Mouse (Mus musculus) spleen, adult 18-20 months (tissue): ENCODE results near the gene Timd2.
"Not testable (repeated sequence)": the region's sequence is repeated elsewhere in the genome, so short reads cannot be mapped to it uniquely, and the experiment has no call there.

ENCODE experiments used
- DNase-seq, 2 experiments: peaks; one replicate each; pipeline ENCODE4 v3.0.0; 2022; ENCODE audit warnings: mixed read lengths in 2 of 2

Gene Timd2

GRCm38 (mm10) chr11:46706664-46707356 is at the start of gene Timd2:
Gene Timd2, minus strand, starts transcription at chr11:46707061.
- no peak for DNase-seq

- not testable (repeated sequence) for DNase-seq
Measured at GRCm38 (mm10) chr11:46755714-46756113, 48.9 kb upstream of the Timd2 start.

- no peak for DNase-seq
Measured at GRCm38 (mm10) chr11:46754669-46755068, 47.8 kb upstream of the Timd2 start.

- DNase-seq = no peak
Measured at GRCm38 (mm10) chr11:46753662-46754061, 46.8 kb upstream of the Timd2 start.

- no peak for DNase-seq
Measured at GRCm38 (mm10) chr11:46747996-46748395, 41.1 kb upstream of the Timd2 start.

- DNase-seq = no peak
Measured at GRCm38 (mm10) chr11:46741716-46742115, 34.9 kb upstream of the Timd2 start.

- DNase-seq = no peak
Measured at GRCm38 (mm10) chr11:46740886-46741285, 34.0 kb upstream of the Timd2 start.

- no peak for DNase-seq
Measured at GRCm38 (mm10) chr11:46739501-46739900, 32.6 kb upstream of the Timd2 start.

- not testable (repeated sequence) for DNase-seq
Measured at GRCm38 (mm10) chr11:46735076-46735475, 28.2 kb upstream of the Timd2 start, which contains the start of gene Havcr1. Gene Havcr1, plus strand, starts transcription at chr11:46735080.

- no peak for DNase-seq
Measured at GRCm38 (mm10) chr11:46734617-46735016, 27.8 kb upstream of the Timd2 start.

GRCm38 (mm10) chr11:46733242-46733789 is 26.5 kb upstream of the Timd2 start:
- no peak for DNase-seq

GRCm38 (mm10) chr11:46731541-46732070 is 24.7 kb upstream of the Timd2 start:
- no peak for DNase-seq

GRCm38 (mm10) chr11:46698830-46699229 is 8.0 kb downstream of the Timd2 start:
- peak in 1 of 2 experiments; percentile 7 for DNase-seq

GRCm38 (mm10) chr11:46698278-46698655 is 8.6 kb downstream of the Timd2 start:
- DNase-seq = no peak

GRCm38 (mm10) chr11:46697433-46698277 is 9.2 kb downstream of the Timd2 start:
- DNase-seq = no peak

- DNase-seq = not testable (repeated sequence)
Measured at GRCm38 (mm10) chr11:46695849-46696248, 11.0 kb downstream of the Timd2 start.

GRCm38 (mm10) chr11:46690136-46690535 is 16.7 kb downstream of the Timd2 start:
- no peak for DNase-seq

GRCm38 (mm10) chr11:46683723-46684122 is 23.1 kb downstream of the Timd2 start:
- no peak for DNase-seq

- no peak for DNase-seq
Measured at GRCm38 (mm10) chr11:46682842-46683241, 24.0 kb downstream of the Timd2 start.

- DNase-seq = no peak
Measured at GRCm38 (mm10) chr11:46667938-46668337, 38.9 kb downstream of the Timd2 start.

- no peak for DNase-seq
Measured at GRCm38 (mm10) chr11:46667105-46667504, 39.8 kb downstream of the Timd2 start.

- peak in 1 of 2 experiments; percentile 13 for DNase-seq
Measured at GRCm38 (mm10) chr11:46665599-46666522, 41.0 kb downstream of the Timd2 start.
